Mouse (Mus musculus): ENCODE results near the gene Nudt17.
"Not testable (repeated sequence)": the region's sequence is repeated elsewhere in the genome, so short reads cannot be mapped to it uniquely, and the experiment has no call there.

Gene Nudt17

DNA sequence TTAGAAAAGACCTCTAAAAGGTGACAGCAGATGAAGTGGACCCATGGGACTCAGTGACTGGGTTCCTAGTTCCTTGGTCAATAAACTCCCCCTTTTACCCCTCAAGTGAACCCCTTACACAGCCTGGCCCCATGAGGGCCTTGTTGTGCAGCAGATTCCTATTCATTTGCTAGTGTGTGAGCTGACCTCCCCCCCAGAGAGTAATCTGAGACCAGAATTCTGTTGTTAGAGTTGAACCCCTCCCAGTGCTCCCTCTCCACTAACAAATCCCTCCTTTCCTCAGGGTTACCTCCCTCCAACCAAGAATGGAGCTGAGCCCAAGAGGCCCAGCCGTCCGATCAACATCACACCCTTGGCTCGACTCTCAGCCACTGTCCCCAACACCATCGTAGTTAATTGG, 7.4 kb downstream of the Nudt17 start:
- DNase-seq, result no peak

- no peak for DNase-seq
These were observed 8.0 kb downstream of the Nudt17 start for GRCm38 (mm10) chr3:96700376-96700775.

DNA sequence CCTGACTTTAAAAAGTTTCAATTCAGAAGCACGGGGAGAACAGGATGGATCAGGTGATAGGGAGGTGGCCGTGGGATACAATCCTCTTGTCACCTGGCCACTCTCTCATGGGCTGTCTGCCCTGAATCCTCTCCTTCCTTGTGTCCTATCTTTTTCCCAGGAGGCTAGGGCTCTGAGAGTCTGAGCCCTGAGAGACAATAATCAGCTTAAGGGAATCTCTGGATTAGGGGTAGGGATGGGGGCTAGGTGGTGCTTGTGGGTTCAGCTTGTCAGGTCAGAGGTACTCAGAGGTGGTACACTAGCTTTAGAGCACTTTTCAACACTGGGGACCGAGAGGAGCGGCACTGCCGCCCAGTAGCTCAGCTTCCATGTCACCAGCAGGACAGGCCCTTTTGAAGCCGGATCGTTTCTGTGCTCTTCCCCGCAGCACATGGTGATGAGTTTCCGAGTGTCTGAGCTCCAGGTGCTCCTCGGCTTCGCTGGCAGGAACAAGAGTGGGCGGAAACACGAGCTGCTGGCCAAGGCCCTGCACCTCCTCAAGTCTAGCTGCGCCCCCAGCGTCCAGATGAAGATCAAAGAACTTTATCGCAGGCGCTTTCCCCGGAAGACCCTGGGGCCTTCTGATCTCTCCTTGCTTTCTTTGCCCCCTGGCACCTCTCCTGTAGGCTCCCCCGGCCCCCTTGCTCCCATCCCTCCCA, 9.2 kb downstream of the Nudt17 start:
- DNase-seq, result no peak

DNA sequence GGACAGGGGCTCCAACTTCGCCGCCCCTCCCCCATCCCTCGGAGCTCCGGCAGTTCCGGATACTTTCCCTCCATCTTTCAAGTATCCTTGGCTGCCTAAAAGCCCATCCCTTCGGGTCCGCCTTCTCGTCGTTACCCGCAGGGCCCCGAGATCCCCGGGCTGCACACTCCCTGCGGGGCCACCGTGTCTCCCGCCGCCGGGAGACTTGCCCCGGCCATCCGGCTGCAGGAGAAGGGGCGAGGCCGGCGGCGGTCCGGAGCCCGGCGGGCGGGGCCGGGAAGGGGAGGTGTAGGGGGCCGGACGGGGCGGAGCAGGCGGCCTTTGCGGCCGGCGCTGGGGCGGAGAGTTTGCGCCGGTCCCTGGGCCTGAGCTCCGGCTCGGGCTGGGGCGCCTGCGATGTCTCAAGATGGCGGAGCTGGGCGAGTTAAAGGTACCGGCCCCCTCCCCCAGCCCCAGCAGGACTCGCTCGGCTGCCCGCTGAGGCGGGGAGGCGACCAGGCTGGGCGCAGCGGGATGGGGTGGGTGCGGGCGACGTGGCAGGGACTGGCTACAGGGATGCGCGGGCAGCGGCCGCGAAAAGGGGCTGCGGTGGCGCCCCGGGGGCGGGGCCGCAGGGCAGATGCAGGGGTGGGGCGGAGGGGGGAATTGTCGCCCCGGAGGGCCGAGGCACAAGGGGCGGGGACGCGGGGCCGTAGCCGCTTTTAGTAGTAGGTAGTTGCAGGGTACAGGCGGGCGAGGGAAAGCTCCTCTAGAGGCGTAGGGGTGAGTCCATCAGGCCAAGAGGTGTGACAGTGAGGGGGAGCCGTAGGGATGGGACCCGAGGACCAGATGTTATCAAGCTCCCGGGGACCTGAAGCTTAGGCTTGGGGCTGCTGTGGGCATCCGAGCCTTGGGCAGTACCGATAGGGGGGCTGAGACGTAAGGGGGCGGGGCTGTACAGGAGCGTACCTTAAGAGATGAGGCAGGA, 11.3 kb downstream of the Nudt17 start:
- peak; percentile 95 for DNase-seq

DNA sequence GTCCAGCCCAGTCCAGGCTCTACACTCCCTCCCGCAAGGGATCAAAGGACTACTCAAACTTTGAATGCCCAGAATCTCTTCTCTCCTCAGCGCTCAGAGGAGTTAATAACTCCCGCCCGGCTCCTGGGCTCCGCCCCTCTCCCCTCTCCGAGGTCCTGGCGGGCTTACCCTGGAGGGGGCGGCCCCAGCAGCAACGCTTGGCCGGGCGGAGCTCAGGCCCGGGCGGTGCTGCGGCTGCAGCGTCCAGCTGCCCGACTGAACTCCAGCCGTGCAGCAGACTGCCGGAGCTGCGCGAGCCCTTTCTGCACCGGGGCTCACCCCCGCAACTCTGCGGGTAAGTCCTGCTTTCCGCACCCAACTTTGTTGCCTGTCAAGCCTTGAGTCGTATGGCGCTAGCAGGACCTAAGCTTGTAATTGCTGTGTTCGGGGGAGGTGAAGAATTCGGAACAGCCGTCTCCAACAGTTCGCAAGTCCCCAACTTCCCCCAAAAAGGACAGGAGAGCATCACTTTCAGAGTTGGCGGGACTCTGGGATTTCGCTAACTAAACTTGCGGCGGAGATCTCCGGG, 12.1 kb downstream of the Nudt17 start, which contains the start of gene Pias3:
Pias3 (plus strand) TSS at position 187 of the 568 bp plus-strand sequence.
- DNase-seq, result peak; percentile 93

DNA sequence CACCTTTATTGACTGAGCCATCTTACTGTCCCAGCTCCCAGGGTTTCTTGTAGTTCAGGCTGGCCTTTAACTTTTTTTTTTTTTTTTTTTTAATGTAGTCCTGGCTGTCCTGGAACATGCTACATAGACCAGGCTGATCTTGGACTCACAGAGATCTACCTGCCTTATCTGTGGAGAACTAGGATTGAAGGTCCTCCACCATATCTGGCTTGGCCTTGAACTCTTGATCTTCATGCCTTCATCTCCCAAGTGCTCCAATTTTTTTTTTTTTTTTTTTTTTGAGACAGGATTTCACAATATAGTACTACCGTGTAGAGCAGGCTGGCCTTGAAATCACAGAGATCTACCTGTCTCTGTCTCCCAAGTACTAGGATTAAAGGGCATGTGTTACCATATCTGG, 14.8 kb downstream of the Nudt17 start:
- DNase-seq, result no peak

GRCm38 (mm10) chr3:96692506-96692905, 15.9 kb downstream of the Nudt17 start:
- peak; percentile 30 for DNase-seq

DNA sequence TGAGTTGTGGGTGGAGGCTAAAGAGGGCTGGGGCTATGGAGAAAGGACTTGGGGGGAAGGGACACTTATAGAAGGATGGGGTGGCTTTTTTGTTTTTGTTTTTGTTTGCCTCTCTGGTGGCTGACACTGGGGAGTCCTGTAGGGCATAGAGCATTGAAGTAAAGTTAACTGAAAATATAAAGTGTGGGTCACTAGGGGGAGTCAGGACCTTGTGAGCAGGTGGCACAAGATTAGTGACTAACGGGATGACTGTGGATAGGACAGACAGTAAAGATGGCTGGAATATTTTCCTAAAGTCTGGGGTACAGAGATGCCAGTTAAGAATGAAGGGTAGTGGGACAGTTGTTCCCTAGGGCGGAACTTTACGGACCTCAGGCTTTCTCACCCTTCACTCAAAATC, 18.1 kb downstream of the Nudt17 start:
- no peak for DNase-seq

DNA sequence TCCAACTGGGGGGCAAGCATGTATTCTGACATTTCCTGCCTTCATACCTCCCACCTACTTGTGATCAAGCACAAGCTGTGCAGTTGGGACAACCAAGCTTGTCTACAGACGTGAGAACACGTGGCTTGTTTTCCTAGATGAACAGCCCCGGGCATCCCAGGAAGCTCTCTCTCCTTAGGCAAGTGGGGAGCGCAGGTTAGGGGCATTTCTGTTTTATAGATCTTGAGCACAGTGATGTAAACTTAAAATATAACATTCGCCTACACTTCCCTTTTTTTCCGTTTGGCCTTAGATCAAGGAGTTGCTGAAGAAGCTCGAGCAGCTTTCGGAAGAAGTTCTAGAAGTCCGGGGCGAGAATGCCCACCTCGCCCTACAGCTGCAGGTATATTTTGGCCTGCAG, 19.5 kb downstream of the Nudt17 start:
- no peak for DNase-seq

- not testable (repeated sequence) for DNase-seq
These were observed 22.3 kb downstream of the Nudt17 start for GRCm38 (mm10) chr3:96686057-96686456.

DNA sequence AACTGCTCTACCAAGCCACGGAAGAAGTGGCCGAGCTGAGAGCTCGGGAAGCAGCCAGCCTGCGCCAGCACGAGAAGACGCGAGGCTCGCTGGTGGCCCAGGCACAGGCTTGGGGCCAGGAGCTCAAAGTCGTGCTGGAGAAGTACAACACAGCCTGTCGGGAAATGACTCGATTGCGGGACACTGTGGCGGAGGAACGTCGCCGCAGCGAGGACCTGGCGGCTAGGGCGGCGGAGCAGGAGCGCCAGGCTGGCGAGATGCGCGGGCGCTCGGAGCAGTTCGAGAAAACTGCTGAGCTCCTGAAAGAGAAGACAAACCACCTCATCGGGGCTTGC, 23.6 kb downstream of the Nudt17 start:
- DNase-seq, result no peak

GRCm38 (mm10) chr3:96684151-96684821, 24.1 kb downstream of the Nudt17 start:
- DNase-seq, result no peak

GRCm38 (mm10) chr3:96683496-96683895, 24.9 kb downstream of the Nudt17 start:
- no peak for DNase-seq

DNA sequence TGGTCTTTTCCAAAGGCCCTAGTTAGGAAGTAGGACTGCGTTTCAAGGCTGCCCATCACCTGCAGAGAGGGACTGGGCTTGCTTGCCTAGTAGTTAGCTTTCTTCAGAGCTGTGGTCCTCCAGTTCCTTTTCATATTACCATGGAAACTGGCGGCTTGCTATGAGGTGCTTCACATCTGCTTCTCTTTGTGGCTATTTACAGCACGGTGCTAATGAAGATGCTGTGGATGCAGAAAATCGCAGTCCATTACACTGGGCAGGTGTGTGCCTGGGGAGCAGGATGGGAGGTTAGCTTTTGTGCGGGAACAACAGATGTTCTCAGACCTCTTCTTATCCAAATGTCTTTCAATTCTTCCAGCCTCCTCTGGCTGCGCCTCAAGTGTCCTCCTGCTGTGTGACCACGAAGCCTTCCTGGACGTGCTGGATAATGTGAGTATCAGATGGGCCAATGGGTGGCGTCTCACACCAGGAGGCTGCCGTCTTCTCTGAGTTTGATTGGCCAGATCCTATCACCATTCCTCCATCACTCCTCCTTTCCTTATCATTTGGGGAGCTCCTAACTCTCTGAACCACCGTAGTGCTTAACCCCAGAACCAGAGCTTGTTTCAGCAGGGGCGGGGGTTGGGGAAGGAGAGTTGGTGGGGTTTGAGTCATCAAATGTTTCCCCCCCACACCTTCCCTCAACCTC, 27.9 kb downstream of the Nudt17 start:
- DNase-seq, result no peak

DNA sequence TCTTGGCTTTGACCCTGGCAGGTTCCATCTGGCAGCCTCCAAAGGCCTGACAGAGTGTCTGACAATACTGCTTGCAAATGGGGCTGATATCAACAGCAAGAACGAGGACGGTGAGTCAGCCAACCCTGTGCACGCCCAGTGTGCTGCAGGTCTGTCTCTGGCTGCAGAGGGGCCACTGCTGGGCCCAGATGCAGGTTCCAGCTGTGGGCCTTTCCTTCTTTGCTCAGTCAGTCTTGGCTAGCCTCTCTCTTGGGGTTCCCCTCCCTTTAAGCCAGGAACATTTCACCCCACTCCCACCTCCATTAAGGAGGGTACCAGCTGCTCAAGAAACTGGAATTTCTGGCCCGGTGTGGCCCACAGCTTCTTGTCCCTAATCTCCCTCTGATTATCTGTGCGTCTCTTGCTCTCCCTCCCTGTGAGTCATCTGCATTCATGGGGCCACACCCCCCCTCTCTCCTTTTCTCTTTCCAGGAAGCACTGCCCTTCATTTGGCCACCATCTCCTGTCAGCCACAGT, 29.1 kb downstream of the Nudt17 start:
- no peak for DNase-seq

DNA sequence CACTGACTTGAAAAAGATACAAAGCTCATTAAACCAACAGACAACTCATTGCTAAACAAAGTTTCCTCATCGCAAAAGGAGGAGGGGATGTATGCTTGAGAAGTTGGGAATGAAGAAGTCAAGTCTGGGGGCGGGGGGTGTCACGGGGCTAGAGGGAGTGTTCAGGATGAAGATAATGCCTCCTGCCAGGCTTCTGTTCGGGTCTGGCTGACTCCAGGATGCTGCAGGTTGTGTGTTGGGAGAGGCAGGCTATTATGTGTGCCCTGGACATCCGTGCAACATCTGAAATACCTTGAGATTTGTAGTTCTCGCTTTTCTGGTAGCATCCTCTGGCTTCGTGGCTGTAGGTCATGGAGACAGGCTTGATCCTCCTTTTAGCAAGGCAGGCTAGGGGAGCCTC, 29.9 kb downstream of the Nudt17 start:
- DNase-seq, result no peak

DNA sequence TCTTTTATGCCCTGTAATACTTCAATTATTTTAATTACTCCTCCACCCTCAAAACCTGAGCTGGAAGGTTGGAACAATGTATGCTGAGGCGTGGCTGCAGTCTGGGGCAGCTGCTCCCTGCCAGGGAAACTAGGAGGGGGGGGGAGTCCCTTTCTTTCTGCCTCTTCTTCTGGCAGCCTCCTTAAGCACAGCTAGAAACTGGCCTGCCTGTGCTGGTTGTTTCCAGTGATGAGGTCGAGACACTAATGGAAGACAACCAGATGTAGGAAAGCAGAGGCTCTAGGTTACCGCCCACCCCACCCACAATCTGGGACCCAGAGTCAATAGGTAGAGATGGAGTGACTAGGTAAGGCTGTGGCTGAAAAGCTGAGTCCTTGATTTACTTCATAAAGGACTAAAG, 32.7 kb downstream of the Nudt17 start:
- no peak for DNase-seq

DNA sequence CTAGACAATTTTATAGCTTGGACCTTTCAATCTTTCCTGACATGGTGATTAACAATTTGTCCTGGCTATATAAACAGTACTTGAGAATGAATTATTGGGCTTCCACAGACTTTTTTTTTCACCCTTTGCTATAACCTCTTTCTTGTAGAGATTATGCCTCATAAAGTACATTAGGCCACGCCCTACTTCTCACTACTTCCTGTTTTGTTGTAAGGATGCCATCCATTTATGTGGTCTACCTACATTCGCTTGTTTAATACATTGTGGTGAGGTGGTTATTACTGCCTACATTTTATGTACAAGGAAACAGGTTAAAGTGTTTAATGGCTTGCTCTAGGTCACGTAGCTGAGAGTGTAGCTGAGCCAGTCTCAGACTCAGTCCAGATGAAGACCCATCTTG, 33.2 kb downstream of the Nudt17 start:
- no peak for DNase-seq

GRCm38 (mm10) chr3:96674442-96674841, 33.9 kb downstream of the Nudt17 start:
- DNase-seq, result no peak

GRCm38 (mm10) chr3:96673514-96673913, 34.8 kb downstream of the Nudt17 start:
- DNase-seq, result no peak

DNA sequence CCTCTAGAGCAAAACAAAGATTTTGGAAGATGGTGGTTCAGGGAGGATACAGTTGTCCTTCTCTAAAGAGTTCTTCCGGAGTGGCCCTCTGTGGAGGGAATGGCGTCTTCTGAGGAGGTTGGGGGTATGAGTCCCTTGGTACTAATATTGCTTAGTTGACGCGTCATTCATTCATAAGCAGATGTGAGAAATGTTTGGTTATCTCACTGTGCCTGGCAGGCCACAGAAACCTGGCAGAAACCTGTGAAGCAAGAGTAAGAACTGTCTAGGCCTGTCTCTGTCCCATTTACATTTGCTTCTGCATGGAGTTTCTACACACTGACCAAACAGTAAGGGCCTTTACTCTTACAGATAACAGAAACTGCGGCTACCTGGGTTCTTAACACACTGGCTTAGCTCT, 36.8 kb downstream of the Nudt17 start:
- DNase-seq, result no peak

- DNase-seq, result peak; percentile 87
These were observed 38.5 kb downstream of the Nudt17 start, which contains the start of gene Ankrd35 for GRCm38 (mm10) chr3:96669727-96670468. TSS of gene Ankrd35 (plus strand) at chr3:96670131.
